Mouse (Mus musculus) liver, adult 2 months (tissue): ENCODE measurements around the gene Fignl1. TPM values are rescaled to one million over a fixed set of nuclear protein-coding genes. Genes with fewer than 3 reads are reported as not detected.

Source experiments
- DNase-seq: peaks from one replicate; pipeline ENCODE4 v3.0.0-alpha.2; 2011; ENCODE audit warnings: low read depth, low spot score; ENCODE audit errors: extremely low read depth
- H3K27ac ChIP-seq: fragments of 200-500 bp; replicated peaks from 2 replicates; pipeline ENCODE4 v1.5.1; 2012; ENCODE audit warnings: low read depth, mild to moderate bottlenecking, control low read depth, inconsistent platforms, low read length; ENCODE audit not compliant: insufficient read depth
- H3K27me3 ChIP-seq: fragments of 200-500 bp; 2 replicates; pipeline ENCODE4 v1.6.1; 2012; ENCODE audit warnings: mild to moderate bottlenecking, moderate library complexity, low read length, inconsistent platforms; ENCODE audit not compliant: control insufficient read depth, insufficient read depth
- H3K36me3 ChIP-seq: fragments of 200-500 bp; 2 replicates; pipeline ENCODE4 v1.6.1; 2012; ENCODE audit warnings: low read length, inconsistent platforms; ENCODE audit not compliant: control insufficient read depth, insufficient read depth
- H3K4me1 ChIP-seq: fragments of 200-500 bp; 2 replicates; pipeline ENCODE4 v1.6.1; 2011; ENCODE audit warnings: low read length; ENCODE audit not compliant: control insufficient read depth, insufficient read depth
- H3K4me3 ChIP-seq: fragments of 200-500 bp; 2 replicates; pipeline ENCODE4 v1.5.1; 2011; ENCODE audit warnings: low read depth, mild to moderate bottlenecking, control low read depth, low read length, moderate library complexity; ENCODE audit not compliant: insufficient read depth
- H3K79me2 ChIP-seq: fragments of 200-500 bp; 2 replicates; pipeline ENCODE4 v1.6.1; 2012; ENCODE audit warnings: inconsistent platforms, mild to moderate bottlenecking, low read length, moderate library complexity; ENCODE audit not compliant: control insufficient read depth, insufficient read depth
- H3K9ac ChIP-seq: fragments of 200-500 bp; 2 replicates; pipeline ENCODE4 v1.6.1; 2012; ENCODE audit warnings: low read depth, mild to moderate bottlenecking, control low read depth, inconsistent platforms, low read length
- CTCF ChIP-seq: fragments of 200-500 bp; IDR thresholded peaks from 2 replicates; pipeline ENCODE4 v1.5.1; 2011; ENCODE audit warnings: low read depth, low read length, control low read depth
- POLR2A ChIP-seq: fragments of 200-500 bp; IDR thresholded peaks from 2 replicates; pipeline ENCODE4 v1.6.1; 2011; ENCODE audit warnings: low read length, control low read depth; ENCODE audit not compliant: insufficient read depth; ENCODE audit errors: extremely low read depth
- WGBS: fragments of 180-500 bp; shearing (Covaris S2); methylation state at CpG from one replicate; pipeline ENCODE4 v1.1.7; 2018; 5-methylcytosine and 5-hydroxymethylcytosine counted together
- polyA plus RNA-seq: library from polyadenylated mRNA; depleted of rRNA; stranded (reverse); fragments of >200 nt; gene quantifications from 2 replicates; pipeline ENCODE4 v1.2.3, GENCODE M21; 2012
- total RNA-seq: library from RNA; depleted of rRNA; stranded (reverse); fragments of >200 nt; gene quantifications from 2 replicates; pipeline ENCODE4 v1.2.3, GENCODE M21; 2014

Gene Fignl1
- total and polyA plus RNA-seq, 2 experiments, result 0.10 to 0.46 TPM

- H3K4me3 ChIP-seq, result no peak overlapping the region
- peak; percentile 94 for DNase-seq
- peak overlapping the region; percentile 56 for H3K27ac ChIP-seq
- 33% methylated on average over 13 of the region's 13 CpGs for WGBS
- H3K4me1 ChIP-seq, result peaks cover 6% of the 10 kb centered on the region
- H3K79me2 ChIP-seq, result no peaks in the 10 kb centered on the region
- no peak overlapping the region for H3K9ac ChIP-seq
- no peak for TF ChIP-seq POLR2A
- peak; percentile 63 for TF ChIP-seq CTCF
- peaks cover 43% of the 10 kb centered on the region for H3K36me3 ChIP-seq
- H3K27me3 ChIP-seq, result no peaks in the 10 kb centered on the region
Observed at GRCm38 (mm10) chr11:11844367-11844971, 35.7 kb upstream of the Fignl1 start.

- Histone ChIP-seq H3K27me3 (no peaks in the 10 kb centered on the region), H3K9ac (no peak overlapping the region), H3K4me3 (no peak overlapping the region), H3K27ac (no peak overlapping the region), H3K36me3 (peaks cover 54% of the 10 kb centered on the region), H3K4me1 (peaks cover 6% of the 10 kb centered on the region), H3K79me2 (no peaks in the 10 kb centered on the region)
- no peak for DNase-seq
- 72% methylated on average over 4 of the region's 4 CpGs for WGBS
- TF ChIP-seq CTCF (no peak), POLR2A (no peak)
Observed at GRCm38 (mm10) chr11:11841590-11841989, 32.8 kb upstream of the Fignl1 start.

GRCm38 (mm10) chr11:11840746-11841145 is 32.0 kb upstream of the Fignl1 start:
- H3K27ac ChIP-seq, result no peak overlapping the region
- TF ChIP-seq CTCF (no peak), POLR2A (no peak)
- no peak overlapping the region for H3K4me3 ChIP-seq
- H3K4me1 ChIP-seq, result peaks cover 8% of the 10 kb centered on the region
- DNase-seq, result no peak
- 98% methylated on average over 2 of the region's 2 CpGs for WGBS
- no peaks in the 10 kb centered on the region for H3K27me3 ChIP-seq
- no peaks in the 10 kb centered on the region for H3K79me2 ChIP-seq
- H3K36me3 ChIP-seq, result peaks cover 60% of the 10 kb centered on the region
- no peak overlapping the region for H3K9ac ChIP-seq

DNA sequence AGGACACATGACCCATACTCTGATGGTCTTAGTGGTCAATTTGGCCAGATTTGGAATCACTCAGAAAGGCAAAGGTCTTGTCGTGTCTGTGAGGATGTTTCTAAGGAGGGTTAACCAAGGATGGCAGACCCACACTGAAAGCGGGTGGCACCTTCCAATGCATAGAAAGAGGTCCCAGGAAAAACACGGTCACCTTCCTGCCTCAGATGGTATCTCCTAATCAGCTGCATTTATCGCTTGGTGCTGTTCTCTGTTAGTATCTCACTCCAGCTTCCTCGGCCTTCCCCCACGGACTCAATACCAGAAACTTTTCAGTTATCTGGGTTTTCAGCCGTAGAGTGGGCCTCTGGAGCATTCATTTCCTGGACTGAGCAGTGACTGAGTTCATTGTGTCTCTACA is 31.1 kb upstream of the Fignl1 start:
- Histone ChIP-seq H3K27ac (no peak overlapping the region), H3K4me1 (peaks cover 7% of the 10 kb centered on the region), H3K27me3 (no peaks in the 10 kb centered on the region), H3K4me3 (no peak overlapping the region), H3K36me3 (peaks cover 56% of the 10 kb centered on the region), H3K9ac (no peak overlapping the region), H3K79me2 (no peaks in the 10 kb centered on the region)
- TF ChIP-seq POLR2A, result no peak
- TF ChIP-seq CTCF, result no peak
- 90% methylated on average over 7 of the region's 7 CpGs for WGBS
- no peak for DNase-seq

GRCm38 (mm10) chr11:11837384-11837783 is 28.6 kb upstream of the Fignl1 start:
- DNase-seq, result no peak
- H3K4me3 ChIP-seq, result no peak overlapping the region
- TF ChIP-seq POLR2A (no peak), CTCF (no peak)
- H3K9ac ChIP-seq, result no peak overlapping the region
- peaks cover 45% of the 10 kb centered on the region for H3K36me3 ChIP-seq
- H3K27me3 ChIP-seq, result no peaks in the 10 kb centered on the region
- H3K27ac ChIP-seq, result no peak overlapping the region
- H3K4me1 ChIP-seq, result peaks cover 17% of the 10 kb centered on the region
- 90% methylated on average over 5 of the region's 5 CpGs for WGBS
- no peaks in the 10 kb centered on the region for H3K79me2 ChIP-seq

- Histone ChIP-seq H3K27ac (peak overlapping the region; percentile 45), H3K27me3 (no peaks in the 10 kb centered on the region), H3K4me3 (peak overlapping the region; percentile 12; the same call in 1 of the 2 replicates), H3K79me2 (no peaks in the 10 kb centered on the region), H3K36me3 (peaks cover 44% of the 10 kb centered on the region), H3K4me1 (peaks cover 21% of the 10 kb centered on the region), H3K9ac (peak overlapping the region; percentile 33; the same call in 1 of the 2 replicates)
- WGBS, result 72% methylated on average over 18 of the region's 18 CpGs
- DNase-seq, result no peak
- TF ChIP-seq CTCF, result no peak
- TF ChIP-seq POLR2A, result no peak
Observed at GRCm38 (mm10) chr11:11836713-11837370, 28.1 kb upstream of the Fignl1 start.
